Mouse (Mus musculus): ENCODE results near the gene Slc5a4b.
"Not testable (repeated sequence)": the region's sequence is repeated elsewhere in the genome, so short reads cannot be mapped to it uniquely, and the experiment has no call there.

Slc5a4b gene

GRCm38 (mm10) chr10:76110861-76111260, at the start of gene Slc5a4b:
TSS of gene Slc5a4b (minus strand) at chr10:76110961.
- no peak for DNase-seq

GRCm38 (mm10) chr10:76158009-76158408, 47.2 kb upstream of the Slc5a4b start:
- DNase-seq = no peak

DNA sequence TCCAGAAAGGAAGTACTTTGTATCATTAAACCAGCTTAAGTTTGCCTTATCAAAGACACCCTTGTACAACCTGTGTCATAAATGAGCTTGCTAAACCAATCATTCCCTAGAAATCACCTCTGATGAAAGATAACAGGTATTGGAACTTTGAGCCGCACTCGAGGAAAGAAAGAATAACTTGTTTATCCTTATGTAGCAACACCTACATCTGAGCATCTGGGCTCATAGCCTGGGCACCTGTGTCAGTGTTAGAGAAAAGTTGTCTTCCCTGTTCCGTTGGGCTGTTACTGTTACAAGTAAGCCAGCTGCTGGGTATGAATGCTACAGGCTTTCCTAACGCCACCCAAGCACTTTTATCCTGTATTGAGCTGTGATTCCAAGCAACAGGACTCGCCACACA, 46.8 kb upstream of the Slc5a4b start:
- DNase-seq = no peak

DNA sequence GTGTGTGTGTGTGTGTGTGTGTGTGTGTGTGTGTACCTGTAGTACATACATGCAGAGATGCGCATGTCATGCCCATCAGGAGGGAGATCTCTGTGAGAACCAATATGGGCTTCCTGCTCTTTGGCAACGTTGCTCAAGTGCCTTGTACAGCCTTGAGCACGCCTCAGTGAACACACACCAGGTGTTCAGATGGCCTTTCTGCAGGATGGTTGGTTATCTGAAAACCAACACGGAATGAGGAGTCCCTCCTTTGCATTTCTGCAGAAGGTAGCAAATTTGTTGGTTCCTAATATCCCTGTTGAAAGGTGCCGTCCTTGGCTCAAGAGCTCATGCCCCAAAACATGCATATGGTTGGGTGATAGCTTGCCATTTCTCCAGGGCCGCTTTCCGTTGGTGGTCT, 45.1 kb upstream of the Slc5a4b start:
- no peak for DNase-seq

- no peak for DNase-seq
Measured at GRCm38 (mm10) chr10:76147278-76147677, 36.5 kb upstream of the Slc5a4b start, which contains the start of gene Slc5a4a. TSS of gene Slc5a4a (plus strand) at chr10:76147451.

GRCm38 (mm10) chr10:76146846-76147245, 36.1 kb upstream of the Slc5a4b start:
- no peak for DNase-seq

DNA sequence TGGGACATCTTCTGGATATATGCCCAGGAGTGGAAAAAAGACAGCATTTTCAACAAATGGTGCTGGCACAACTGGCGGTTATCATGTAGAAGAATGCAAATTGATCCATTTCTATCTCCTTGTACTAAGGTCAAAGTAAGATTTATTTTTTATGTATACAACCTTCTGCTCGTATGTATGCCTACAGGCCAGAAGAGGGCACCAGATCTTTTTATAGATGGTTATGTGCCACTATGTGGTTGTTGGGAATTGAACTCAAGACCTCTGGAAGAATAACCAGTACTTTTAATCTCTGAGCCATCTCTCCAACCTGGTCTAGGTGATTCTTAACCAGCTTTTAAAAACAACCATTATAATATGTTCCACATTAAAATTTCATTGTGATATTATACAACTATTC, 25.6 kb upstream of the Slc5a4b start:
- DNase-seq = no peak

DNA sequence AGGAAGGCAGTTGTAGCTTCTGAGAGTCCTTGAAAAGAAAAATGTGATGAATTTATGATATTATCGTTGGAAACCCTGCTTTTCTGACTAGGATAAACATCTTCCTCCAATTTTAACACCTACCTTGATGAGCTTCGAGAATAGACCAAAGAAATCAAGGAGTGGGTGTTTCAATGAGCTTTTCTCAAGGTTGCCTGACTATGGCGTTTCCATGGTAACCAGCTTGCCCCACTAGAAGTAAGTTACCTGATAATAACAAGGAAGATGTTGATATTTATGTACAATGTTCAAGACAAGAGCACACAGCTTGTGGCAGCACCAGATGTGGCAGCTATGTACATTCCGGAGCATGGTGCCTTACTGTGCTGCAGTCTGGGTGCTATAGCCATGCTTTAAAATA, 21.7 kb upstream of the Slc5a4b start:
- DNase-seq = no peak

DNA sequence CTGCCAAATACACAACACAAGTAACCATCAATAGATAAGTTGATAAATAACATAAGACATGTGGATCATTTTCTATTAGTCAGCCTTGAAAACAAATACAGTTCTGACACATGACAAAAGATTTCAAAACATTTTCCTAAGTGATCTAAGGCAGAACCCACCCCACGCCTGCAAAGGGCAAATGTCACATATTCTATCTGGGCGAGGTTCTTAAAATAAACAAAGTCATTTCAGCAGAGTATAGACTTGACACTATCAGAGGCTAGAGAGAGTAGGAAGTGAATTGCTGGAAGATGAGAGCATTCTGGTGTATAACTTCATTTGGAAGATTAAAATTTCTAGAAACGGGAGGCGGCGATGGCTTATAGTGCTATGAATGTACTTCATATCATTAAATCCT, 10.7 kb upstream of the Slc5a4b start:
- DNase-seq = no peak

GRCm38 (mm10) chr10:76120124-76120711, 9.5 kb upstream of the Slc5a4b start:
- no peak for DNase-seq

- DNase-seq = peak; percentile 36
Measured at GRCm38 (mm10) chr10:76118741-76119140, 8.0 kb upstream of the Slc5a4b start.

DNA sequence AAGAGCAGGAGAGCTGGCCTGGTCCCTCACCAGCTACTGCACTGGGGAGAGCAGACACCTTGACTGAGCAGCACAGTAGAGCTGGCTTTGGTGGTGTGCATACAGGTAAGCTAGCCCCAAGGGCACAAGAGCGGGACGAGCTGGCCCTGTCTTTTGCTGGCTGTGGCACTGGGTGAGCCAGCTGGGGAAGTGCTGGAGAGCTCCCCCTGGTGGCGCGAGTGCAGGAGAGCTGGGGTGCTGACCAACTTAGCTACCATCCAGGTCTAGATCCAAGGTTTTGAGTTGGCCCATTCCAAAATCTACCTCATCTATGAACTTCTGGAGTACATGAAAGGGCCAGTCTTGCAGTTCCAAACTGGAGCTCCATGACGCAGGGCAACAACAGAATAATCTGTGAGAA, 7.2 kb upstream of the Slc5a4b start:
- DNase-seq = peak; percentile 67

GRCm38 (mm10) chr10:76097368-76097767, 13.4 kb downstream of the Slc5a4b start:
- no peak for DNase-seq

GRCm38 (mm10) chr10:76096580-76096979, 14.2 kb downstream of the Slc5a4b start:
- no peak for DNase-seq

- not testable (repeated sequence) for DNase-seq
Measured at GRCm38 (mm10) chr10:76077008-76077407, 33.8 kb downstream of the Slc5a4b start.

DNA sequence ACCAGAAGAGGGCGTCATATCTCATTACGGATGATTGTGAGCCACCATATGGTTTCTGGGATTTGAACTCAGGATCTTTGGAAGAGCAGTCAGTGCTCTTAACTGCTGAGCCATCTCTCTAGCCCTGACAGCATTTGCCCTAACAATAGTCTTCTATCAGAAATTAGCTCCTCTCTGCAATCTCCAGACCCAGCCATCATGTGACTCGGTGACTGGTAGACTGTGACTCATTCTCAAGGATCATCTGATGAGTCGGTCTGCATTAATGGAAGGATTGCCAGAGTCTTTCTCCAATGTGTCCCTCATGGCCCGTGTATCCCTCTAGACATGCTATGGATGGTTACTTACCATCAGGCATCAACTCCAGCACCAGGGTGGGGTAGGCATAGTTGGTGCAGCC, 38.7 kb downstream of the Slc5a4b start:
- not testable (repeated sequence) for DNase-seq

GRCm38 (mm10) chr10:76067674-76068613, 42.8 kb downstream of the Slc5a4b start:
- DNase-seq = no peak

GRCm38 (mm10) chr10:76062439-76062838, 48.3 kb downstream of the Slc5a4b start:
- DNase-seq = no peak

GRCm38 (mm10) chr10:76051860-76052259, 58.9 kb downstream of the Slc5a4b start:
- no peak for DNase-seq

GRCm38 (mm10) chr10:76048967-76049366, 61.8 kb downstream of the Slc5a4b start:
- DNase-seq = no peak

DNA sequence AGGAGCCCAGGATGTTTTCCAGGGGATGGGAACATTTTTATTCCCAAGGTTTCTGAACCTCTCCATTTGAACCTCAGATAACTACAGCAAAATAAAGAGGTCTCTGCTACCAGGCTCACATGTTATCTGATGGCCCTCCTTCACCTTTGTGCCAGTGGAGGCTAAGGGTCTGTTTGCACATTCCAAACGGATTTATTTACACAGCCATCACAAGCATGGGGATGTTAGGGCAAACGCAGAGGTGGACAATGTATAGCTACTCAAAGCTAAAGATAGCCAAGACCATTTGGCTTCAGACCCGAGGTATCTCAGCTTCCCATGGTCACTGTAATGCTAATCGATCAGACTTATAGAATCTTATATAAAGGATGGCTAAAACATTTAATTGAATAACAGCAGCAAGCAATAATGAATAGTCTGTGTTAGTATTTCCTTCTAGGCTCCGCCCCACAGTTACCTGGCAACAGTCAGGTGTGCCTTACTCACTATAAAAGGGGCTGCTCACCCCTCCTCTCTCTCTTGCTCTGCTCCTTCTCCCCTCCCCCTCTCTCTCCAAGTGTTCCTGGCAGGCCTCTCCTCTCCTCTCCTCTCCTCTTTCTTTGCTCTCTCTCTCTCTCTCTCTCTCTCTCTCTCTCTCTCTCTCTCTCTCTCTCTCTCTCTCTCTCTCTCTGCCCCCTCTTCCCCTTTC, 63.4 kb downstream of the Slc5a4b start:
- DNase-seq = no peak

DNA sequence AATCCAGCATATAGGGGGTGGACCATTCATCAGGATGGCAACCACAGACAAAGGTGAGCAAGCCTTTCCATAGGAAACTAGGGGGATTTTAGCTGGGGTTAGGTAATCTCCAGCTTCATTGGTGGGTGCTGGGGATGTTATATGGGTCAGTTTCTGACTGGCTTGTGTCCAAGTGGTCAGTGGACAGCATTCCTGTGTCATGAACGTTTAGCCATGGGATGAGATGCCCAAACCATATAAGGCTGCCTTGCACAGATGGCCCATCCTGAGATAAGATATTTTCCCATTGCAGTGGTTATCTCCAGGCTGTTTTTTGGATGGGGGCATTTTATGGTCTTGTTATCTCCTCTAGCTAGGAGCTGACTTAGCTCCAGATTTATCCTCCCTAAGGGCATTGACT, 64.0 kb downstream of the Slc5a4b start:
- DNase-seq = no peak

DNA sequence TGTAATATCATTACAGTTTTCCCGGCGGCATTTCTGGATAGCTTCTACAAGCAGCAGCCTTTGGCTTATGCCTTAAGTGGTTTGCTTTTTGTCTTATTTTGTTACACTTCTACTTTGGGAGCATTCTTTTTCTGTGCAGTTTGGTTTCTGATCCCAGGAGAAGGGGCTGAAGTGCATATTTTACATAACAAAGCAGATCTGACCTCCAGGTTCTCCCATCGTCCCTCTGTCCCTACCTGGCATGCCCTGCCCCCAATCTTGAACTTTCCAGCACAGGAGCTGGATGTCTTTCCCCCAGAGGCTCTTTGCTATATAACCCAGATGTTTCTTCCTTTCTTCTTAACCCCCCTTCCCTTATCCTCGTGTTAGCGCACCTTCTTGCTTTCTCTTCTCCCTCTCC, 65.4 kb downstream of the Slc5a4b start:
- DNase-seq = no peak

DNA sequence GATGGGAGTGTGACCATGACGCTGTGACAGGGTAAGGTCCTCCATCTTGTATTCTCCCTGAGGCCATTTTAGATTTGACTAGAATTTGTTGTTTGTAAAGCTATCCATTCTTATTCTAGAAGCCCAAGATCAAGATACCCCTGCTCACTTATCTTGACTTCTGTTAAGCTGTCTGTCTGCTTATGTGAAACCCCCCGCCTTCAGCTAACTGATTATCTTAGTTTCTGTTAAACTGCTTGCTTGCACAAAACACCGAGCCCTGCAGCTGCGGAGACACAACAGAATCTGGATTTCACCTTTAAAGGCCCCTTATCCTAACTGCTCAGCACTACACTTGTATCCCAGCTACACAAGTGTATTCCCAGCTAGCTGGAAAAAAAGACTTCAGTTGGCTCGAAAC, 73.8 kb downstream of the Slc5a4b start:
- no peak for DNase-seq
